Mouse (Mus musculus) CH12.LX (cell line): Measurements from ENCODE around the gene Pin4.

ENCODE experiments used
- BHLHE40 ChIP-seq: IDR thresholded peaks from 2 replicates; pipeline ENCODE4 v1.6.1; 2011; ENCODE audit warnings: mild to moderate bottlenecking, low read depth, low read length, improper control_type of control experiment
- CHD1 ChIP-seq: IDR thresholded peaks from 2 replicates; pipeline ENCODE4 v1.6.1; 2012; ENCODE audit warnings: low read depth, low read length, improper control_type of control experiment, inconsistent platforms
- ELF1 ChIP-seq: IDR thresholded peaks from 2 replicates; pipeline ENCODE4 v1.6.1; 2014; ENCODE audit warnings: low read depth, mild to moderate bottlenecking, inconsistent platforms, low read length, improper control_type of control experiment
- HCFC1 ChIP-seq: IDR thresholded peaks from 2 replicates; pipeline ENCODE4 v1.6.1; 2012; ENCODE audit warnings: low read depth, mild to moderate bottlenecking, inconsistent platforms, low read length, improper control_type of control experiment
- MAFK ChIP-seq: IDR thresholded peaks from 2 replicates; pipeline ENCODE4 v1.6.1; 2011; ENCODE audit warnings: low read length, improper control_type of control experiment; ENCODE audit not compliant: insufficient replicate concordance
- POLR2A ChIP-seq: IDR thresholded peaks from 2 replicates; pipeline ENCODE4 v1.6.1; 2011; ENCODE audit warnings: low read depth, mild to moderate bottlenecking, improper control_type of control experiment, low read length
- TCF12 ChIP-seq: IDR thresholded peaks from 2 replicates; pipeline ENCODE4 v1.6.1; 2014; ENCODE audit warnings: low read depth, mild to moderate bottlenecking, inconsistent platforms, low read length, improper control_type of control experiment
- ZMIZ1 ChIP-seq: IDR thresholded peaks from 2 replicates; pipeline ENCODE4 v1.6.1; 2012; ENCODE audit warnings: low read depth, mild to moderate bottlenecking, inconsistent platforms, low read length, improper control_type of control experiment

- no peak for TF ChIP-seq HCFC1
- no peak for TF ChIP-seq POLR2A
- no peak for TF ChIP-seq ZMIZ1
- TF ChIP-seq BHLHE40: no peak
- TF ChIP-seq ELF1: no peak
- no peak for TF ChIP-seq MAFK
- no peak for TF ChIP-seq CHD1
- no peak for TF ChIP-seq TCF12
These were observed 38.2 kb upstream of the Pin4 start for GRCm38 (mm10) chrX:102081076-102081475.
